Mouse (Mus musculus): ENCODE data around the gene Hdac4. TPM values are rescaled to one million over a fixed set of nuclear protein-coding genes. Genes with fewer than 3 reads are reported as not detected.

Hdac4 gene
- polyA plus RNA-seq, 1 experiment from 2014 or later, result 27.6 TPM

GRCm38 (mm10) chr1:92111026-92111425 lies 84.5 kb downstream of the Hdac4 start:
- no peak overlapping the region for H3K27ac ChIP-seq (ENCODE audit: low read depth, low read length)
- H3K4me1 ChIP-seq (ENCODE audit: control insufficient read depth, insufficient read depth, low read depth, low read length), result peaks cover 7% of the 10 kb centered on the region
- H3K9me3 ChIP-seq (ENCODE audit: control insufficient read depth, low read length), result no peaks in the 10 kb centered on the region
- 83% methylated on average over 1 of the region's 1 CpGs for WGBS
- no peak overlapping the region for H3K4me3 ChIP-seq (ENCODE audit: low read length)
- H3K9ac ChIP-seq (ENCODE audit: low read depth, low read length), result no peak overlapping the region
- no peaks in the 10 kb centered on the region for H3K36me3 ChIP-seq (ENCODE audit: control insufficient read depth, insufficient read depth, low read length)
- no peak overlapping the region for H3K4me2 ChIP-seq (ENCODE audit: low read length)
- ATAC-seq, result no peak
- H3K27me3 ChIP-seq (replicated peaks; ENCODE audit: control insufficient read depth, insufficient read depth, low read length), result no peaks in the 10 kb centered on the region

GRCm38 (mm10) chr1:92109221-92109620 lies 86.3 kb downstream of the Hdac4 start:
- ATAC-seq, result no peak
- Histone ChIP-seq H3K9me3 (ENCODE audit: control insufficient read depth, low read length) (no peaks in the 10 kb centered on the region), H3K27me3 (replicated peaks; ENCODE audit: control insufficient read depth, insufficient read depth, low read length) (no peaks in the 10 kb centered on the region), H3K4me3 (ENCODE audit: low read length) (no peak overlapping the region), H3K36me3 (ENCODE audit: control insufficient read depth, insufficient read depth, low read length) (no peaks in the 10 kb centered on the region), H3K4me1 (ENCODE audit: control insufficient read depth, insufficient read depth, low read depth, low read length) (peaks cover 7% of the 10 kb centered on the region), H3K27ac (ENCODE audit: low read depth, low read length) (no peak overlapping the region), H3K9ac (ENCODE audit: low read depth, low read length) (no peak overlapping the region), H3K4me2 (ENCODE audit: low read length) (no peak overlapping the region)
- 48% methylated on average over 1 of the region's 1 CpGs for WGBS

- Histone ChIP-seq H3K4me1 (ENCODE audit: control insufficient read depth, insufficient read depth, low read depth, low read length) (peaks cover 7% of the 10 kb centered on the region), H3K27ac (ENCODE audit: low read depth, low read length) (no peak overlapping the region), H3K9ac (ENCODE audit: low read depth, low read length) (no peak overlapping the region), H3K4me3 (ENCODE audit: low read length) (no peak overlapping the region), H3K9me3 (ENCODE audit: control insufficient read depth, low read length) (no peaks in the 10 kb centered on the region), H3K36me3 (ENCODE audit: control insufficient read depth, insufficient read depth, low read length) (no peaks in the 10 kb centered on the region), H3K27me3 (replicated peaks; ENCODE audit: control insufficient read depth, insufficient read depth, low read length) (no peaks in the 10 kb centered on the region), H3K4me2 (ENCODE audit: low read length) (no peak overlapping the region)
- ATAC-seq, result no peak
- WGBS, result 91% methylated on average over 2 of the region's 2 CpGs
Measured at GRCm38 (mm10) chr1:92108556-92108955, 86.9 kb downstream of the Hdac4 start.

- no peak overlapping the region for H3K27ac ChIP-seq (ENCODE audit: low read depth, low read length)
- H3K36me3 ChIP-seq (ENCODE audit: control insufficient read depth, insufficient read depth, low read length), result no peaks in the 10 kb centered on the region
- 95% methylated on average over 2 of the region's 2 CpGs for WGBS
- H3K27me3 ChIP-seq (replicated peaks; ENCODE audit: control insufficient read depth, insufficient read depth, low read length), result no peaks in the 10 kb centered on the region
- H3K9ac ChIP-seq (ENCODE audit: low read depth, low read length), result no peak overlapping the region
- H3K9me3 ChIP-seq (ENCODE audit: control insufficient read depth, low read length), result no peaks in the 10 kb centered on the region
- H3K4me3 ChIP-seq (ENCODE audit: low read length), result no peak overlapping the region
- ATAC-seq, result no peak
- H3K4me2 ChIP-seq (ENCODE audit: low read length), result no peak overlapping the region
- H3K4me1 ChIP-seq (ENCODE audit: control insufficient read depth, insufficient read depth, low read depth, low read length), result peaks cover 5% of the 10 kb centered on the region
Measured at GRCm38 (mm10) chr1:92107996-92108395, 87.5 kb downstream of the Hdac4 start.

- Histone ChIP-seq H3K4me2 (ENCODE audit: low read length) (no peak overlapping the region), H3K9ac (ENCODE audit: low read depth, low read length) (no peak overlapping the region), H3K27me3 (replicated peaks; ENCODE audit: control insufficient read depth, insufficient read depth, low read length) (no peaks in the 10 kb centered on the region), H3K4me1 (ENCODE audit: control insufficient read depth, insufficient read depth, low read depth, low read length) (peaks cover 3% of the 10 kb centered on the region), H3K36me3 (ENCODE audit: control insufficient read depth, insufficient read depth, low read length) (no peaks in the 10 kb centered on the region), H3K4me3 (ENCODE audit: low read length) (no peak overlapping the region), H3K27ac (ENCODE audit: low read depth, low read length) (no peak overlapping the region), H3K9me3 (ENCODE audit: control insufficient read depth, low read length) (no peaks in the 10 kb centered on the region)
- 91% methylated on average over 2 of the region's 2 CpGs for WGBS
- no peak for ATAC-seq
Measured at GRCm38 (mm10) chr1:92107521-92107920, 88.0 kb downstream of the Hdac4 start.

- WGBS, result 80% methylated on average over 4 of the region's 4 CpGs
Measured at GRCm38 (mm10) chr1:92106486-92107160, 88.9 kb downstream of the Hdac4 start.

GRCm38 (mm10) chr1:92104718-92105117 lies 90.8 kb downstream of the Hdac4 start:
- ATAC-seq, result no peak
- no peaks in the 10 kb centered on the region for H3K27me3 ChIP-seq (replicated peaks; ENCODE audit: control insufficient read depth, insufficient read depth, low read length)

More at GRCm38 (mm10) chr1:92106486-92107160, 88.9 kb downstream of the Hdac4 start:
- Histone ChIP-seq H3K27me3 (replicated peaks; ENCODE audit: control insufficient read depth, insufficient read depth, low read length) (no peaks in the 10 kb centered on the region), H3K36me3 (ENCODE audit: control insufficient read depth, insufficient read depth, low read length) (no peaks in the 10 kb centered on the region), H3K4me2 (ENCODE audit: low read length) (no peak overlapping the region), H3K9me3 (ENCODE audit: control insufficient read depth, low read length) (no peaks in the 10 kb centered on the region), H3K4me3 (ENCODE audit: low read length) (no peak overlapping the region), H3K9ac (ENCODE audit: low read depth, low read length) (no peak overlapping the region), H3K27ac (ENCODE audit: low read depth, low read length) (no peak overlapping the region), H3K4me1 (ENCODE audit: control insufficient read depth, insufficient read depth, low read depth, low read length) (peaks cover 3% of the 10 kb centered on the region; the same call in 1 of the 2 replicates)
- ATAC-seq, result no peak

GRCm38 (mm10) chr1:92103971-92104370 lies 91.5 kb downstream of the Hdac4 start:
- Histone ChIP-seq H3K9ac (ENCODE audit: low read depth, low read length) (no peak overlapping the region), H3K27me3 (replicated peaks; ENCODE audit: control insufficient read depth, insufficient read depth, low read length) (no peaks in the 10 kb centered on the region), H3K9me3 (ENCODE audit: control insufficient read depth, low read length) (no peaks in the 10 kb centered on the region), H3K4me3 (ENCODE audit: low read length) (no peak overlapping the region), H3K36me3 (ENCODE audit: control insufficient read depth, insufficient read depth, low read length) (no peaks in the 10 kb centered on the region), H3K4me2 (ENCODE audit: low read length) (no peak overlapping the region), H3K27ac (ENCODE audit: low read depth, low read length) (no peak overlapping the region), H3K4me1 (ENCODE audit: control insufficient read depth, insufficient read depth, low read depth, low read length) (peaks cover 13% of the 10 kb centered on the region)
- no peak for ATAC-seq

More at GRCm38 (mm10) chr1:92104718-92105117, 90.8 kb downstream of the Hdac4 start:
- H3K36me3 ChIP-seq (ENCODE audit: control insufficient read depth, insufficient read depth, low read length), result no peaks in the 10 kb centered on the region
- WGBS, result 87% methylated on average over 3 of the region's 3 CpGs
- H3K4me2 ChIP-seq (ENCODE audit: low read length), result no peak overlapping the region
- H3K9me3 ChIP-seq (ENCODE audit: control insufficient read depth, low read length), result no peaks in the 10 kb centered on the region
- H3K4me3 ChIP-seq (ENCODE audit: low read length), result no peak overlapping the region
- H3K9ac ChIP-seq (ENCODE audit: low read depth, low read length), result no peak overlapping the region
- H3K27ac ChIP-seq (ENCODE audit: low read depth, low read length), result no peak overlapping the region
- H3K4me1 ChIP-seq (ENCODE audit: control insufficient read depth, insufficient read depth, low read depth, low read length), result peaks cover 13% of the 10 kb centered on the region

GRCm38 (mm10) chr1:92103377-92103776 lies 92.1 kb downstream of the Hdac4 start:
- H3K4me1 ChIP-seq (ENCODE audit: control insufficient read depth, insufficient read depth, low read depth, low read length), result peaks cover 11% of the 10 kb centered on the region
- H3K9ac ChIP-seq (ENCODE audit: low read depth, low read length), result no peak overlapping the region
- no peak overlapping the region for H3K4me2 ChIP-seq (ENCODE audit: low read length)
- no peaks in the 10 kb centered on the region for H3K36me3 ChIP-seq (ENCODE audit: control insufficient read depth, insufficient read depth, low read length)
- no peaks in the 10 kb centered on the region for H3K9me3 ChIP-seq (ENCODE audit: control insufficient read depth, low read length)
- no peak overlapping the region for H3K27ac ChIP-seq (ENCODE audit: low read depth, low read length)
- 76% methylated on average over 3 of the region's 3 CpGs for WGBS
- H3K4me3 ChIP-seq (ENCODE audit: low read length), result no peak overlapping the region
- no peak for ATAC-seq
- H3K27me3 ChIP-seq (replicated peaks; ENCODE audit: control insufficient read depth, insufficient read depth, low read length), result no peaks in the 10 kb centered on the region

Data from hindbrain, embryonic 16.5 days (tissue).